Mouse (Mus musculus) midbrain, embryonic 12.5 days (tissue): ENCODE measurements at regions not wholly inside any gene's neighbourhood (a gene's known extent, or its start where the extent isn't known, plus 50 kb on each side); places are given as distances from the start of the nearest gene placed in this dataset.

ENCODE experiments used
- ATAC-seq: fragments of 200-750 bp; cut with Nextera tagmentation; 2 replicates; pipeline ENCODE4 v1.8.0; 2017; ENCODE audit warnings: low read depth, moderate TSS enrichment, moderate library complexity; ENCODE audit not compliant: low FRiP score
- H3K27ac ChIP-seq: fragments of 300-500 bp; sonication (generic); replicated peaks from 2 replicates; pipeline ENCODE4 v1.5.1; 2016; ENCODE audit warnings: mild to moderate bottlenecking
- H3K27me3 ChIP-seq: fragments of 300-500 bp; sonication (generic); 2 replicates; pipeline ENCODE4 v1.6.1; 2016; ENCODE audit warnings: mild to moderate bottlenecking
- H3K36me3 ChIP-seq: fragments of 300-500 bp; sonication (generic); 2 replicates; pipeline ENCODE4 v1.6.1; 2016
- H3K4me1 ChIP-seq: fragments of 300-500 bp; sonication (generic); 2 replicates; pipeline ENCODE4 v1.6.1; 2016
- H3K4me2 ChIP-seq: fragments of 300-500 bp; sonication (generic); replicated peaks from 2 replicates; pipeline ENCODE4 v1.6.1; 2016; ENCODE audit warnings: mild to moderate bottlenecking, moderate library complexity
- H3K4me3 ChIP-seq: fragments of 300-500 bp; sonication (generic); 2 replicates; pipeline ENCODE4 v1.5.1; 2016; ENCODE audit warnings: mild to moderate bottlenecking
- H3K9ac ChIP-seq: fragments of 300-500 bp; sonication (generic); replicated peaks from 2 replicates; pipeline ENCODE4 v1.6.1; 2016; ENCODE audit warnings: mild to moderate bottlenecking, moderate library complexity
- H3K9me3 ChIP-seq: fragments of 300-500 bp; sonication (generic); 2 replicates; pipeline ENCODE4 v1.6.1; 2016; ENCODE audit warnings: mild to moderate bottlenecking
- WGBS: fragments of 180-500 bp; shearing (Covaris S2); methylation state at CpG from one replicate; pipeline ENCODE4 v1.1.7; 2016; 5-methylcytosine and 5-hydroxymethylcytosine counted together

DNA sequence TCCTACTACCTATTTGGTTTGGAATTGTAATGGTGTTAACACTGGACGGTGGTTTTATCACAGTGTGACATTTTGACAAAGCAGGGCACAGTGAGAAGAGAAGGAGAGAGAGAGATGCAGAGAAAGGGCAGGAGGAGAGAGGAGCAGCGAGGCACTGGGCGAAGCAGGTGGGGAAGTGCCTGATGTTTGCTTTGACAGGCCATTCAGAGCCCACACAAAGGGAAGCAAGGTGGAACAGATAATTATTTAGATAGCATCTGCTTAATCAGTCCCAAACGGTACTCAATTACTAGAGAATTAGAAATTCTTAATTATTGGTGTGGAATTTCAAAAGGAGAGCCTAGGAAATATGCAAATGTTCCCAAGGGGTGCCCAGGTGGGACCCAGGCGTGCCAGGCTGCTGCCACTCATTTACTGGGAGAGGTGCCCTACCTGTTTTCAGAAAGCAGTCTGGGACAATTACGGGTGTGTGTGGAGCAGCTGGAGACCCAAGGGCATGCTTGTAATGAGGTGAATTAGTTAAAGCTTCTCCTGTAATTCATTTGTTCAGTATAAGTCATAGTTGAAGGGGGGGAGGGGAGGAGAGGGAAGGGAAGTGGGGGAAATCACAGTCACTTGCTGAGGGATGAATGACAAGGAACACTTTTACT is 86.9 kb downstream of the Thnsl2 start:
- Histone ChIP-seq H3K4me1 (0 out of 2 replicates have a peak, but pooled peaks cover 3% of the 10 kb centered on the region), H3K9ac (no peak overlapping the region), H3K27me3 (peaks cover 23% of the 10 kb centered on the region; the same call in 1 of the 2 replicates), H3K36me3 (no peaks in the 10 kb centered on the region), H3K4me3 (no peak overlapping the region), H3K27ac (no peak overlapping the region), H3K4me2 (no peak overlapping the region), H3K9me3 (no peaks in the 10 kb centered on the region)
- no peak for ATAC-seq
- WGBS: 57% methylated on average over 6 of the region's 6 CpGs

DNA sequence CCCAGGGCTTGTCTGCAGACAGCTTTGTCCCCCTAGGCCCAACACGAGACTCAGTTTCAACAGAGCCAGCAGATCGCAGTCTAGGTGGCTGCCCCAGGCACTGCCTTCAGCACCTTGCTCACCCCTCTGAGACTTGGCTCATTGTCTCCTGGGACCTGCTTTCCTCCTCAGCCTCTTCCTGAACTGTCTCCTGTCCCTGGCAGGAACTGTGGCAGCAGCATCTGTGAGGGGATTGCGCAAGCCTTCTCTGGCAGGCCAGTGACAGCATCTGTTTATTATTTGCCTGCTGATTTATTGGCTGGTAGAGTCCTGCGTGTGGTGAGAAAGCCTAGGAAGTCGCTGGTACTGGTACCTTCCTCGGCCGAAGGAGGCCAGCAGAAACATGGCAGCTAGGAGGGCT is 84.1 kb downstream of the Thnsl2 start:
- Histone ChIP-seq H3K4me3 (no peak overlapping the region), H3K4me1 (0 out of 2 replicates have a peak, but pooled peaks cover 3% of the 10 kb centered on the region), H3K9ac (no peak overlapping the region), H3K36me3 (no peaks in the 10 kb centered on the region), H3K4me2 (no peak overlapping the region), H3K27me3 (peaks cover 7% of the 10 kb centered on the region; the same call in 1 of the 2 replicates), H3K9me3 (no peaks in the 10 kb centered on the region), H3K27ac (no peak overlapping the region)
- WGBS: 82% methylated on average over 7 of the region's 7 CpGs
- no peak for ATAC-seq

DNA sequence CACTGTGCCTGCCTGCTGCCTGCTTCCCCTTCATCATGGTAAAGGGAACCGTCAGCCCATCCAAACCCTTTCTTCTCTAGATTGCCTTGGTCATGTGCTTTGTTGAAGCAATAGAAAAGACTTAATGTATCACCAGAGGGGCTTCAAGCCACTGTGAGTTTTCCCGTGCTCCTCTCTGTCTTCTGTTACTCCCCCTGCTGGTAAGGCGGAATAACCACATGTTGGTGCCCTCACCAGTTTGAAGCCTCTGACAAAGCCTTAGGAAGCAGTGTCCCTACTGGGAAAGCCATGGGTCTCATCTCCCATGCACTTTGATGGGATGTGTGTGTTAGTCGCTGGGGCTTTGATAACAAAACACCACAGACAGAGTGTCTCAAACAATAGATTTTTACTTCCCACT is 81.3 kb downstream of the Thnsl2 start:
- H3K4me3 ChIP-seq: no peak overlapping the region
- no peaks in the 10 kb centered on the region for H3K36me3 ChIP-seq
- no peaks in the 10 kb centered on the region for H3K4me1 ChIP-seq
- H3K9ac ChIP-seq: no peak overlapping the region
- no peaks in the 10 kb centered on the region for H3K9me3 ChIP-seq
- no peak overlapping the region for H3K4me2 ChIP-seq
- 75% methylated on average over 4 of the region's 4 CpGs for WGBS
- no peak overlapping the region for H3K27ac ChIP-seq
- peaks cover 7% of the 10 kb centered on the region; the same call in 1 of the 2 replicates for H3K27me3 ChIP-seq
- ATAC-seq: no peak

DNA sequence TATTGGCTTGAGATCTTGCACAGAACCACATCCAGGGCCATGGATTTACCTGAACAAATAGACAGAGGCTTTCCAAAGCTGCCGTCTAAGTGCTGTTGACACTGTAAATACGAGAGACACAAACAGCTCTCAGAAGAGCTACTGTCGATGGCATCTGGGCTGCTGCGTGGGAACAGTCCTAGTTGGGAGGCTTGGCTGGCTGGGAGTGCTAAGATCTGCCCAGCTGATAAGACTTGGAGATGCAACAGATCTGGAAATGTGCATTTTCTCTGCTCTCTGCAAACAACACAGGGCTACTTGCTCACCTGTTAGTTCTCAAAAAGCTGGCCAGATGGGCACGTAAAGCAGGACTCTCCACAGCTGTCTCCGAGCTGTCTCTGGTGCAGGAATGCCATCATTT is 78.8 kb downstream of the Thnsl2 start:
- Histone ChIP-seq H3K9ac (no peak overlapping the region), H3K4me1 (no peaks in the 10 kb centered on the region), H3K36me3 (no peaks in the 10 kb centered on the region), H3K4me2 (no peak overlapping the region), H3K27me3 (no peaks in the 10 kb centered on the region), H3K27ac (no peak overlapping the region), H3K9me3 (no peaks in the 10 kb centered on the region), H3K4me3 (no peak overlapping the region)
- 74% methylated on average over 6 of the region's 6 CpGs for WGBS
- no peak for ATAC-seq

DNA sequence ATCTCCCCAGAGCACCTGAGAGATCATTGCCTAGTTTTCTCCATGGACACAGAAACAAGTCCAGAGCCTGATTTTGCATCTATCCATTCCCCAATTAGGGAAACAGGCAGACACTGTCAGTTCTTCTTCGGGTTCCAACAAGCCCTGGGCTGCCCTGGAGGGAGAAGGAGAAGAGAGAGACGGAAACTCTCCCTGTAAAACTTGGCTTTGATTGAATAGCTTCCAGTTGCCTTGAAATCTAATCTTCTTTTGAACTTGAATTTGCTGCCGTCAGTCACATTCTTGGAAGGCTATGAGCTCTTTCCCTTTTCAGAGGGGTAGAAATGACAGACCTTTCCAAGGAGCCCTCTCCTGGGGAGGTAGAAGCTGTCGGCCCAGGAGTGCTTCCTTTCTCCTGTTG is 75.0 kb downstream of the Thnsl2 start:
- ATAC-seq: no peak
- Histone ChIP-seq H3K4me1 (0 out of 2 replicates have a peak, but pooled peaks cover under 1% of the 10 kb centered on the region), H3K9me3 (no peaks in the 10 kb centered on the region), H3K9ac (no peak overlapping the region), H3K36me3 (no peaks in the 10 kb centered on the region), H3K4me3 (no peak overlapping the region), H3K27me3 (no peaks in the 10 kb centered on the region), H3K27ac (no peak overlapping the region), H3K4me2 (no peak overlapping the region)
- WGBS: 61% methylated on average over 4 of the region's 4 CpGs

DNA sequence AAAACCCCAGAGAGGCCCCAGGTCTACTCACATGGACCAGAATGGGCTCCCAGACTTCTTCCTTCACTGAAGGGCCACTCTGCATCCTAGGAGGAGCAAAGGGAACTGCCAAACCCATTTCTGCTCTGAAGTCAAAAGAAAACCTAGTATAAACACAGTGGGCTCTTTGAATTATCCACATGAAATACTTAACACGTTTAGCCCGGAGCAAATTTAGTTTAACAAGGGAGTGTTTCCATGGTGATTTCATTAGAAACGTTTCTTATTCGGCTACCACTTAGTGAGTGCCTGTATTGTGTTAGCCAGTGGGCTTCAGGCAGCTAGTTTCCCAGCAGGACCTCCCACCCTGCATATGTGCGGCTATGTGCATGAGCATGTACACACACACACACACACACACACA is 69.4 kb downstream of the Thnsl2 start:
- Histone ChIP-seq H3K4me2 (no peak overlapping the region), H3K9ac (no peak overlapping the region), H3K27me3 (no peaks in the 10 kb centered on the region), H3K9me3 (no peaks in the 10 kb centered on the region), H3K4me1 (peaks cover 10% of the 10 kb centered on the region; the same call in 1 of the 2 replicates), H3K27ac (no peak overlapping the region), H3K36me3 (no peaks in the 10 kb centered on the region), H3K4me3 (no peak overlapping the region)
- 14% methylated on average over 5 of the region's 5 CpGs for WGBS
- no peak for ATAC-seq
